Mouse (Mus musculus) monocyte, adult 5-6 weeks (primary cell): Measurements from ENCODE around the gene Nrp1. TPM values are rescaled to one million over a fixed set of nuclear protein-coding genes. Genes with fewer than 3 reads are reported as not detected.

Source experiments
- ATAC-seq: fragments of 153-309, 156-312 bp; replicated peaks from 2 replicates; pipeline ENCODE4 v1.8.0; 2017; ENCODE audit warnings: mild to moderate bottlenecking; ENCODE audit not compliant: low TSS enrichment, insufficient number of reproducible peaks, severe bottlenecking, poor library complexity, low FRiP score
- total RNA-seq: library from RNA; stranded (forward); fragments of 200-1000, 200-491, 200-594 nt; gene quantifications from 3 replicates; pipeline ENCODE4 v1.2.3, GENCODE M21; 2017

The Nrp1 gene
- total RNA-seq, 1 experiment from 2014 or later, result 28.9 TPM

DNA sequence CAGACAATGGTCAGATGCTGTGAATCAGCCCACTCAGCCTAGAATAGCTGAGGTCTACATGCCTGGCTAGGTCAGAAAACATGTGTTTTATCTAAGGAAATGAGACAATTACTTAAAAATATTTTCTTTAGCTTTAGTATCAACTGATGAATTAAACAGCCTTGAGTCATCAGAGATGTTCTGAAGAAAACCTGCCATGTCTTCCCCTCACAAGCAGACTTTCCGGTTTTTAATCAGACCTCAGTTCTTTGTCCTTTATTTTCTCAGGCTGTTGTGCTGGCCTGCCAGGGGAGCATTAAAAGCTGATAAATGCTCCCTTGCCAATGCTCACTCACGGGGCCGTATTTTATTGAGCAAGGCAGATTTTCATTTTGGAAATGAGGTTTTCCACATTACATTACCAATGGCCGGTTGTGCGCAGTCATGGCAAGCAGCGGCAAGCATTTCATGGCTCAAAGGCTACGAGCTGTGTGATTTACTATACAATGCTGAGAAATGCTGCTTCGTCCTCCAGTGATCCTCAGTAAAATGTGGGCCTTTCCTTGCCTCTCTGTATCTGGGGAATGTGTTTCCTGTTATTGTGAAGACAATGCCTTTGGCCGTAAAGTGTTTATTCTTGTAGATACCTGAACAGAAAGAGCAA lies 92.1 kb downstream of the Nrp1 start:
- no peak for ATAC-seq

DNA sequence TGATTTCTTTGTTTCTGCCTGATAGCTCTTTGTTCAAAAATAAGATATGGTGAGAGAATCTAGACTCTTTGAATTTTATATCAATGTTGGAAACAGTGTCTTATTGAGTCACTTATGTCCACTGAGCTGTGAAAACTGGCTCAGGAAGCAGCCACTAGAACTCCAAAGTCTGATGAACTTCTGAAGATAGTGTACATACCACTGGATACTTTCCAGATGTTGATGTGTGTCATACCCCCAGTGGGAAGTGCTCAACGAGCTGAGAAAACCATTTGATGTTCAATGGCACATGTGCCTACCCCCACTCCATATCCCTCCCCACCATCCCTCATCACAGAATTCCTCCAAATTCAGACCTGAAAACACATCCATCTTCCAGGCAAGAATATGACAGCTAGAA lies 92.7 kb downstream of the Nrp1 start:
- no peak for ATAC-seq

GRCm38 (mm10) chr8:128453471-128453870 lies 95.1 kb downstream of the Nrp1 start:
- ATAC-seq, result no peak

DNA sequence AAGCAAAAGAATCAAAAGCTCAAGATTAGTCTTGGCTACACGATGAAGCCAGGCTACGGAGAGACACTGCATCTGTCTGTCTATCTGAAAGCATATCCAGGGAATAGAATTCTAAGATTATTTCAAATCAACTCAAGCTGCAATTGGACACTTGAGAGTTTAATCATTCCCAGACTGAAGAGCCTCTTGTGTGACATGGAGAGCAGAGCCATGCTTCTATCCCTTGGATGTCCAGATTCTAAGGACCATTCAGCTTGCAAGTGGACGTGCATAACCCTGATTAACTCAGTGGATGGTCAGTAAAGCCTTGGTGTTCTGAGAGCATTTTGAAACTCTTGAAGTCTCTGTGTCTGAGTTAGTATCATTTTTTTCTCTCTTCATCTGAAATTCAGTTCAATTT lies 95.6 kb downstream of the Nrp1 start:
- no peak for ATAC-seq

GRCm38 (mm10) chr8:128457277-128457676 lies 98.9 kb downstream of the Nrp1 start:
- no peak for ATAC-seq

DNA sequence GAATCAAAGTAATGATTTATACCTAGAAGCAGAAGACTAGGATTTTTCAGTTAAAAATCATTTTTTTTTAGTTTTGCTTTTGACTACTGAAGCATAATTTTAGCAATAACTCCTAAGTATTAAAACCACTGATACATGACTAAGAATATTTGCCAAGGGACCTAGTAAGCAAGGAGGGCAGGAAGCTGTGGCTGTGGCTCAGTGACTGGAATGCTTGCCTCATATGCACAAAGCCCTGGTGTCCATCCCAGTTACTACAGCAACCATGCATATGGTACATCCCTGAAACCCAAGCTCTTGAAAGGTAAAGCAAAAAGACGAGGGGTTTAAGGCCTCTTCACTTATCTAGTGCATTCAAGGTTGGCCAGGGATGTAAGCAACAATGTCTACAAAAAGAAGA lies 101.3 kb downstream of the Nrp1 start:
- no peak for ATAC-seq

- ATAC-seq, result no peak
Observed at GRCm38 (mm10) chr8:128461716-128462115, 103.3 kb downstream of the Nrp1 start.

GRCm38 (mm10) chr8:128463162-128463561 lies 104.8 kb downstream of the Nrp1 start:
- no peak for ATAC-seq

DNA sequence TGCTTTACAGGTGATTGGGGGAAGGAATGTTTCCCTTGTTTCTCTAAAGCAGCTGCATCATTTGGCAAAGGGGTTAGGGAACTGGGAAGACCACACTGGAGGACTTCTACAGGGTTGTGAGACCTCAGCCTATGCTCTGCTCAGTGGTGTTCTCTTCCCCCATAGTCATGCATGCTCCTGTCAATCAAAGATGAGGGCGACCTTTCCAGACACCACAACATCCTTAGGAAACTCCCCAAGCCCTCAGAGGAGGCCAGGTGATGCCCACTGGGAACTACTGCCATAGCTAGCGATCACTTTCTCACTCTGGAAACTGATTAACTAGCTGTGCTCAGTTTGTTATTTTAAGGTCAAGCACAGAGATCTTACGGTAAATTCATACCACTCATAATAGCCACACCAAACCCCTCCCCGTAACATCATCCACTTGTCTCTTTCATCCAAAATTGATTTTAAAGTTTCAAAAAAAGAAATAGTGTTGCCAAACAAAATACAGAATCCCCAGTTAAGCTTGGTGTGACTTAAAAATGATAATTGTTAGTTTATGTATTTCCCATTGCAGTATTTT lies 105.7 kb downstream of the Nrp1 start:
- ATAC-seq, result no peak

DNA sequence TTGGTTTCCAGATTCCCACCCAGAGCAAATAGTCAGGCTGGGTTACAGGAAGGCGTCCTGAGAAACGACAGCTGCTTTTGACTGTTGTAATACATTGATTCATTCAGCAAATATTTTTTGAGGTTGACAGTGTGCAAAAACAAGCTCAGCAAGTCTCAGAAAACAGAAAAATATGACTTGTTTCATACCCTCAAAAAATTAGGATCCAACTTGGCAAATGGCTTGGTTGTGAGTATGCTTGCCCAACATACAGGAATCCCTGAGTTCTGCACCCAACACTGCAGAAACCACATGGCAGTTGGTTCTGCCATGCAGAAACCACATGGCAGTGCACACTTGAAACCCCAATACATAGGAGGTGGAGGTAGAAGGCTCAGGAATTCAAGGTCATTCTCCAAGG lies 107.1 kb downstream of the Nrp1 start:
- ATAC-seq, result no peak

GRCm38 (mm10) chr8:128466681-128467430 lies 108.5 kb downstream of the Nrp1 start:
- ATAC-seq, result no peak

GRCm38 (mm10) chr8:128470097-128470496 lies 111.7 kb downstream of the Nrp1 start:
- ATAC-seq, result no peak

DNA sequence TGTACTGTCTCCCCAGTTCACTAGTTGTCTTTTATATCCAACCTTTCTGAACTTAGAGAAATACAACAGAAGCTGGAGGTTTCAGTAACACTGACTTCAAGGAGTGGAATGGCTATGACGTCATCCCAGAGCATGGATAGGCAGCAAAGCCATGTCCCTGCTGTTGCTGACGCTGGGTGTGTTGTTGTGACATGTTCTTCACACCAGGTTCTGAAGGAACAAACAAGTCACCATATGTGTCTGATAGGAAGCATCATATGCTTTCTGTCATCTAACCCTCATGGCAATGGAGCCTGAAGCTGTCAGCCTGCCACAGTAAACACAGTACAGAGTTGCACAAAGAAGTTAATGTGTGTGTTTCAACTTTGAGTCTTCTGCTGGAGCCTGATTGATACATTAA lies 112.8 kb downstream of the Nrp1 start:
- no peak for ATAC-seq

- no peak for ATAC-seq
Observed at GRCm38 (mm10) chr8:128472871-128473270, 114.5 kb downstream of the Nrp1 start.

DNA sequence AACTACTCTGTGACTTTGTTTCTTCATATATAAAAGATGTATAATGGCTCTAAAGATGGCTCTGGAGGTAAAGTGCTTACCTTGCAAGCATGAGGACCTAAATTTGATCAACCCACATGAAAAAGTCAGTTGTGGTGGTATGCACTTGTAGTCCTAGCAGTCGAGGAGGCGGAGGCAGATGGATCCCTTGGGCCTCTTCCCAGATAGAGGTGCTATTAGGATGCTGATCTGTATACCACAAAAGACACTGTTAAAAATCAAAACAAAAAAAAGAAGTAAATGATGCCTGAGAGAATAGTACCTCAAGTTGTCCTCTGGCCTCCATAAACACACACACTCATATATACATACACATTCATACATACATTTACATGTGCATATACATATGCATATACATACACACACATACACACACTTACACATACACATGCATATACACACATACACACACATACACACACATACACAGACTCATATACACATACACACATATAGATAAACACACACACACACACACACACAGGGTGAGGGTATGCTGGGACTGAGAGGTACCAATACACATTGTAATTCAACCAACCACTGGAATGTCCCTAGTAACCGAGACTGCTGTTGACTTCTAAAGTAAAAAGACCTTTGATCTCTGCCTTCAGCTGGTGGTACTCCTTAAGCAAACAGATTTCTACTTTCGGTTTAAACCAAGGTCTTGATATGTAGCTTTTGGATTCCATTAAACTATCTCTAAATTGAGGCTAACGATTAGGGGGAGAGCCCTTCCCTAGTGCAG lies 115.2 kb downstream of the Nrp1 start:
- no peak for ATAC-seq

GRCm38 (mm10) chr8:128474614-128475013 lies 116.2 kb downstream of the Nrp1 start:
- ATAC-seq, result no peak

DNA sequence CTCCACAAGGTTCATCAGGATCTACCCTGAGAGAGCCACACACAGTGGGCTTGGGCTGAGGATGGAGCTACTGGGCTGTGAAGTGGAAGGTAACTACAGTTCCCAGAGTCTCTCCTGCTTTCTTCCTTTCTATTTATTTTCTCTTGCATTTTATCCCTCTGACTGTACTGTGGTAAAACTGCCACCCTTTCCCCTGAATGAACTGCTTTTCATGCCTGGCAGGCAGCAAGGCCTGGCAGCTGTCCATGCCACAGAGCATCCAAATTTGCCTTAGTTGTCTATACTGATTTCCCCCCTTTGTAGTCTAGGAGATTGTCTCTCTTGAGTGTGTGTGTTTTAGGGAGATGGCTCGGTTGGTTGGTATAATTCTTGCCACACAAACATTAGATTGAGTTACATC lies 117.8 kb downstream of the Nrp1 start:
- ATAC-seq, result no peak

DNA sequence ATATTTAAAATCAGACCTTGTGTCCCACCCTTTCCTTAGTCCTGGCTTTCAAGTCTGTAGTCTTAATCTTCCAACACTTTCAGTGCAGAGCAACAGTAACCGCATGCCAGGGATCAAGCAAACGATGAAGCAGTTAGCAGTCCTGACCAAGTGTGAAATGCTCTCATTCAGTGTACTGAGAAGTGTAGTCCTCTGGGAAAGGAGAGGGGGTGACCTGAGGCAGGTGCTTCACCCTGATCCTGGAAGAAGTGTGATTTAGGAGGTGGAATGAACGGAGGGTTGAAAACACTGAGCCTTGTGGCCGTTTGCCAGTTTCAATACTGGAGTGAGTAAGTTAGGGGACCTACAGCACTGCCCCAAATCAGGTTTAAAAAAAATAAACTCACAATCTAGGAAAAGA lies 119.6 kb downstream of the Nrp1 start:
- ATAC-seq, result no peak

- ATAC-seq, result no peak
Observed at GRCm38 (mm10) chr8:128479309-128480013, 121.1 kb downstream of the Nrp1 start.
